8 mouse cellular contexts compared by ENCODE assay signal in genomic region chr11:120215726-120216241, GRCm38 (mm10). TPM values are rescaled to one million over a fixed set of nuclear protein-coding genes. Genes with fewer than 3 reads are reported as not detected.
A peak's percentile ranks its signal among the peaks of the same experiment; 100 is the strongest.
DNase-seq lines count a peak whose midpoint lies in the region; ATAC-seq and TF ChIP-seq lines count a peak whose summit lies in the region.

No protein-coding gene starts in this region.

- H3K27ac ChIP-seq in heart, embryonic 14.5 days (replicated peaks in 1 of 2; ENCODE audit: control insufficient read depth in 1 of 2, insufficient read depth in 1 of 2, low read depth in 2 of 2, low read length in 2 of 2) = peak overlapping the region; percentile 88 to 90
- H3K27ac ChIP-seq in hindbrain, embryonic 10.5 days = peak overlapping the region; percentile 100
- H3K27ac ChIP-seq in limb, embryonic 14.5 days (replicated peaks; ENCODE audit: low read depth, low read length) = peak overlapping the region; percentile 55; the same call in 1 of the 2 replicates
- peak overlapping the region; percentile 91 for H3K27ac ChIP-seq in neural tube, embryonic 12.5 days

- no peaks in the 10 kb centered on the region for H3K36me3 ChIP-seq in heart, embryonic 14.5 days (ENCODE audit: control insufficient read depth, insufficient read depth, low read length)
- peaks cover 13% of the 10 kb centered on the region; the same call in 1 of the 2 replicates for H3K36me3 ChIP-seq in hindbrain, embryonic 10.5 days
- no peaks in the 10 kb centered on the region for H3K36me3 ChIP-seq in limb, embryonic 14.5 days (ENCODE audit: control insufficient read depth, insufficient read depth, low read length)
- no peaks in the 10 kb centered on the region for H3K36me3 ChIP-seq in neural tube, embryonic 12.5 days

- peak overlapping the region; percentile 31; the same call in 1 of the 2 replicates for H3K4me2 ChIP-seq in heart, embryonic 14.5 days (ENCODE audit: low read length)
- no peak overlapping the region for H3K4me2 ChIP-seq in limb, embryonic 14.5 days (replicated peaks; ENCODE audit: low read depth, low read length, severe bottlenecking)
- peak overlapping the region; percentile 39; the same call in 1 of the 2 replicates for H3K4me2 ChIP-seq in neural tube, embryonic 12.5 days (replicated peaks)

- no peak for TF ChIP-seq POLR2A in limb, embryonic 14.5 days (IDR thresholded peaks at IDR 0.05; ENCODE audit: borderline replicate concordance, extremely low read depth, insufficient read depth, insufficient read length)

- WGBS in heart, embryonic 14.5 days = 26% methylated on average over 10 of the region's 10 CpGs
- WGBS in hindbrain, embryonic 10.5 days = 46% methylated on average over 10 of the region's 10 CpGs
- 59% methylated on average over 10 of the region's 10 CpGs for WGBS in limb, embryonic 14.5 days
- 42% methylated on average over 10 of the region's 10 CpGs for WGBS in neural tube, embryonic 12.5 days

- H3K9ac ChIP-seq in heart, embryonic 14.5 days (ENCODE audit: low read length) = peak overlapping the region; percentile 2; the same call in 1 of the 2 replicates
- H3K9ac ChIP-seq in limb, embryonic 14.5 days (ENCODE audit: low read depth, low read length, severe bottlenecking) = no peak overlapping the region
- no peak overlapping the region for H3K9ac ChIP-seq in neural tube, embryonic 12.5 days

- H3K4me1 ChIP-seq in heart, embryonic 14.5 days (ENCODE audit: control insufficient read depth in 2 of 2, insufficient read depth in 2 of 2, low read length in 2 of 2) = peaks cover 40 to 50% of the 10 kb centered on the region in 2 experiments
- peaks cover 59% of the 10 kb centered on the region for H3K4me1 ChIP-seq in hindbrain, embryonic 10.5 days (replicated peaks)
- peaks cover 26% of the 10 kb centered on the region for H3K4me1 ChIP-seq in limb, embryonic 14.5 days (ENCODE audit: control insufficient read depth, insufficient read depth, low read length)
- H3K4me1 ChIP-seq in neural tube, embryonic 12.5 days = peaks cover 41% of the 10 kb centered on the region

- no peak for ATAC-seq in heart, embryonic 14.5 days (ENCODE audit: insufficient number of reproducible peaks, insufficient read depth, low FRiP score, low read depth)
- peak; percentile 10; the same call in 1 of the 2 replicates for ATAC-seq in limb, embryonic 14.5 days (ENCODE audit: low FRiP score, low read depth)
- ATAC-seq in neural tube, embryonic 12.5 days (ENCODE audit: low FRiP score, low read depth) = 0 out of 2 replicates have a peak, but pooled peaks have one; percentile 41

- DNase-seq in heart, adult 18-20 months = no peak
- no peak for DNase-seq in hindbrain, embryonic 10.5 days (ENCODE audit: low spot score)
- DNase-seq in limb, embryonic 14.5 days (ENCODE audit: low spot score) = no peak
- DNase-seq in cerebellum, postnatal 4 days (ENCODE audit: low spot score in 2 of 2) = no peak
- DNase-seq in T-cell, adult 2 months (ENCODE audit: low spot score) = no peak
- no peak for DNase-seq in layer of hippocampus, adult 9-10 months (ENCODE audit: low spot score)

- no peaks in the 10 kb centered on the region for H3K27me3 ChIP-seq in heart, embryonic 14.5 days (ENCODE audit: control insufficient read depth, insufficient read depth, low read length)
- no peaks in the 10 kb centered on the region for H3K27me3 ChIP-seq in hindbrain, embryonic 10.5 days (ENCODE audit: insufficient read depth, poor library complexity, severe bottlenecking)
- no peaks in the 10 kb centered on the region for H3K27me3 ChIP-seq in limb, embryonic 14.5 days (ENCODE audit: control insufficient read depth, insufficient read depth, low read length)
- H3K27me3 ChIP-seq in neural tube, embryonic 12.5 days (replicated peaks) = no peaks in the 10 kb centered on the region

- H3K4me3 ChIP-seq in heart, embryonic 14.5 days (ENCODE audit: control insufficient read depth in 1 of 2, insufficient read depth in 1 of 2, low read depth in 1 of 2, low read length in 2 of 2) = no peak overlapping the region
- H3K4me3 ChIP-seq in hindbrain, embryonic 10.5 days = peak overlapping the region; percentile 31
- H3K4me3 ChIP-seq in limb, embryonic 14.5 days (replicated peaks; ENCODE audit: low read length) = no peak overlapping the region
- no peak overlapping the region for H3K4me3 ChIP-seq in neural tube, embryonic 12.5 days

- H3K9me3 ChIP-seq in heart, embryonic 14.5 days (ENCODE audit: control insufficient read depth, low read length) = 0 out of 2 replicates have a peak, but pooled peaks cover 3% of the 10 kb centered on the region
- peaks cover 7% of the 10 kb centered on the region for H3K9me3 ChIP-seq in hindbrain, embryonic 10.5 days
- no peaks in the 10 kb centered on the region for H3K9me3 ChIP-seq in limb, embryonic 14.5 days (ENCODE audit: control insufficient read depth, low read length)
- no peaks in the 10 kb centered on the region for H3K9me3 ChIP-seq in neural tube, embryonic 12.5 days

RNA-seq across cellular contexts. Expression of gene Bahcc1, which starts 17.0 kb away (rescaled TPM):
- polyA plus RNA-seq in heart, embryonic 14.5 days (2014; fragmentation: Nextera tagmentation; extraction: Ambion mirVana) = 8.8 and 9.1 TPM in 2 replicates
- total RNA-seq in heart, adult 18-20 months (2021) = 1 to 10 TPM; 3.5 to 5.0 TPM
- polyA plus RNA-seq in hindbrain, embryonic 10.5 days (2016; fragmentation: Nextera tagmentation; extraction: Ambion mirVana) = 17.0 and 18.8 TPM in 2 replicates
- 22.9 and 28.3 TPM in 2 replicates for polyA plus RNA-seq in limb, embryonic 14.5 days (2012; rRNA removed)
- polyA plus RNA-seq in limb, embryonic 14.5 days (2014; fragmentation: Nextera tagmentation; extraction: Ambion mirVana) = 14.0 and 14.9 TPM in 2 replicates
- polyA plus RNA-seq in neural tube, embryonic 12.5 days (2016; fragmentation: Nextera tagmentation; extraction: Ambion mirVana) = 21.6 and 22.8 TPM in 2 replicates
